8 mouse cellular contexts compared by ENCODE assay signal in the genomic region with DNA sequence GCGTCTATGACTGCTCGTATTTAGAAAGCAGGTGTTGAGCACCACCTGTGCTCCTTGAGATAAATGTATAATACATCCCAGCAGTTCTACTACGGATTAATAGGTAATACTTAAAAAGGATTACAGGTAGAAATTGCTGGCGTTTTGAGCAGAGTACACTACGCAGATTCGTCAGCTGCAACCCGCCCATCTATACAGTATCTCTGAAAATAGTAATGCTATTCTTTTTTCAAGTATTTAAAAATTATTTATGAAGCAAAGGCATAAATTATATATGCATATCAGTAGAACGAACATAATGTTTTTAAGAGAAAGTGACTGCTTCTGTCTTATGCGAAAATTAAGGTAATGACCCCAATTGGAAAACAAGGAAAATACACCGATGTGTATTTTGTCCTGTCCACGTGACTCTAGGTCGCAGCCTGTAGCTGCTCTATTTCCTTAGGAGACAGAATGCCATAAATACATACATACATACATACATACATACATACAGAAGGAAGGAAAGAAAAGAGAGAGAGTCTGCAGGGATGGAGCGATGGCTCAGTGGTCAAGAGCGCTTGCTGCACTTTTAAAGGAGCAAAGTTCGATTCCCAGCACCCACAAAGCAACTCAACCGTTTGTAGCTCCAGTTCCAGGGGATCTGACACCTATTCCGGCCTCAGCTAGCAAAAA. TPM values are rescaled to one million over a fixed set of nuclear protein-coding genes. Genes with fewer than 3 reads are reported as not detected.
DNase-seq lines count a peak whose midpoint lies in the region; ATAC-seq and TF ChIP-seq lines count a peak whose summit lies in the region.

No protein-coding gene starts in this region.

- 0 out of 2 replicates have a peak overlapping the region, but pooled peaks have one; percentile 13 for H3K9ac ChIP-seq in limb, embryonic 12.5 days (replicated peaks)

- peaks cover 17% of the 10 kb centered on the region; the same call in 1 of the 2 replicates for H3K4me1 ChIP-seq in limb, embryonic 12.5 days (replicated peaks)
- H3K4me1 ChIP-seq in olfactory bulb, adult 2 months (ENCODE audit: control insufficient read depth, insufficient read depth, low read length) = peaks cover 2% of the 10 kb centered on the region; the same call in 1 of the 2 replicates

- no peak for DNase-seq in frontal cortex, postnatal 36 days (ENCODE audit: low spot score in 2 of 2)
- DNase-seq in 416B (ENCODE audit: low read depth) = peak; percentile 79
- peak; percentile 18 for DNase-seq in fibroblast of lung, adult 2 months (ENCODE audit: low read depth)
- DNase-seq in left cerebral cortex, adult 11 months (ENCODE audit: low spot score) = no peak
- no peak for DNase-seq in cerebellum, postnatal 10 days

- under 1% methylated on average over 17 of the region's 17 CpGs for WGBS in limb, embryonic 12.5 days
- WGBS in olfactory bulb, adult 2 months = under 1% methylated on average over 17 of the region's 17 CpGs

- H3K27me3 ChIP-seq in limb, embryonic 12.5 days = no peaks in the 10 kb centered on the region

- peak overlapping the region; percentile 65 for H3K4me3 ChIP-seq in limb, embryonic 12.5 days (replicated peaks)
- H3K4me3 ChIP-seq in olfactory bulb, adult 2 months (ENCODE audit: insufficient read depth, low read depth, low read length) = peak overlapping the region; percentile 100

- peak overlapping the region; percentile 61 for H3K4me2 ChIP-seq in limb, embryonic 12.5 days

- no peaks in the 10 kb centered on the region for H3K9me3 ChIP-seq in limb, embryonic 12.5 days

- H3K27ac ChIP-seq in limb, embryonic 12.5 days = peak overlapping the region; percentile 86
- no peak overlapping the region for H3K27ac ChIP-seq in olfactory bulb, adult 2 months (ENCODE audit: insufficient read depth, low read depth, low read length)

- H3K36me3 ChIP-seq in limb, embryonic 12.5 days = no peaks in the 10 kb centered on the region

- no peak for TF ChIP-seq CTCF in olfactory bulb, adult 2 months (IDR thresholded peaks at IDR 0.05; ENCODE audit: insufficient read depth, low read depth, low read length)

- no peak for TF ChIP-seq POLR2A in olfactory bulb, adult 2 months (IDR thresholded peaks at IDR 0.05; ENCODE audit: insufficient read depth, low read depth, low read length)

- peak; percentile 27 for ATAC-seq in frontal cortex, adult (ENCODE audit: low TSS enrichment)
- ATAC-seq in limb, embryonic 12.5 days (ENCODE audit: insufficient number of reproducible peaks, insufficient read depth, low FRiP score, low TSS enrichment, low read depth) = peak; percentile 79

RNA-seq across cellular contexts. Expression of gene Cenpc1, which starts 0.6 kb away (rescaled TPM):
- 41.4 and 44.0 TPM in 2 replicates for polyA plus RNA-seq in limb, embryonic 12.5 days (2016; fragmentation: Nextera tagmentation; extraction: Ambion mirVana)
- polyA plus RNA-seq in olfactory bulb, adult 2 months (2012; ENCODE audit: insufficient read depth, insufficient read length, low replicate concordance, missing spikeins) = not detected in 2 replicates

RNA-seq across cellular contexts. Expression of gene Stap1, which starts 5.5 kb away (rescaled TPM):
- 0.15 and 0.21 TPM in 2 replicates for polyA plus RNA-seq in limb, embryonic 12.5 days (2016; fragmentation: Nextera tagmentation; extraction: Ambion mirVana)
- not detected in 2 replicates for polyA plus RNA-seq in olfactory bulb, adult 2 months (2012; ENCODE audit: insufficient read depth, insufficient read length, low replicate concordance, missing spikeins)

Comparison
In these comparisons a context has a peak if more than half of its experiments do, and no peak if none do; other contexts are left out.
1. DNase-seq: peak in 416B (single experiment) and fibroblast of lung, adult 2 months (single experiment); none in frontal cortex, postnatal 36 days (0 of 2), left cerebral cortex, adult 11 months (single experiment) and cerebellum, postnatal 10 days (0 of 2).